Mouse (Mus musculus) cerebellum, adult 2 months (tissue): Measurements from ENCODE around the gene Zdhhc17. TPM values are rescaled to one million over a fixed set of nuclear protein-coding genes. Genes with fewer than 3 reads are reported as not detected.
A peak's percentile ranks its signal among the peaks of the same experiment; 100 is the strongest.

Experiments used
- DNase-seq, 2 experiments: peaks; one replicate each; pipeline ENCODE4 v3.0.0; 2021
- H3K27ac ChIP-seq: fragments of 200-500 bp; 2 replicates; pipeline ENCODE4 v1.5.1; 2012; ENCODE audit warnings: low read length, control low read depth, inconsistent platforms; ENCODE audit not compliant: insufficient read depth
- H3K27me3 ChIP-seq: fragments of 200-500 bp; 2 replicates; pipeline ENCODE4 v1.6.1; 2012; ENCODE audit warnings: inconsistent platforms, mild to moderate bottlenecking, low read length, moderate library complexity; ENCODE audit not compliant: control insufficient read depth, insufficient read depth
- H3K4me1 ChIP-seq: fragments of 200-500 bp; 2 replicates; pipeline ENCODE4 v1.6.1; 2011; ENCODE audit warnings: low read length; ENCODE audit not compliant: control insufficient read depth, insufficient read depth
- H3K4me3 ChIP-seq: fragments of 200-500 bp; replicated peaks from 2 replicates; pipeline ENCODE3; 2011; ENCODE audit warnings: mild to moderate bottlenecking, low read depth, low read length, control low read depth; ENCODE audit not compliant: insufficient read depth
- CTCF ChIP-seq: fragments of 200-500 bp; IDR thresholded peaks from 2 replicates; pipeline ENCODE4 v1.5.1; 2011; ENCODE audit warnings: low read depth, mild to moderate bottlenecking, control low read depth, low read length, moderate library complexity, borderline replicate concordance; ENCODE audit not compliant: insufficient read depth
- POLR2A ChIP-seq: fragments of 200-500 bp; IDR thresholded peaks from 2 replicates; pipeline ENCODE4 v1.6.1; 2011; ENCODE audit warnings: low read length, control low read depth, borderline replicate concordance; ENCODE audit not compliant: insufficient read depth
- WGBS: fragments of 180-500 bp; shearing (Covaris S2); methylation state at CpG from one replicate; pipeline ENCODE4 v1.1.7; 2018; 5-methylcytosine and 5-hydroxymethylcytosine counted together
- polyA plus RNA-seq: library from polyadenylated mRNA; depleted of rRNA; stranded (reverse); fragments of >200 nt; gene quantifications from 2 replicates; pipeline ENCODE4 v1.2.3, GENCODE M21; 2012

The Zdhhc17 gene
- polyA plus RNA-seq, 1 experiment, result 112 TPM

DNA sequence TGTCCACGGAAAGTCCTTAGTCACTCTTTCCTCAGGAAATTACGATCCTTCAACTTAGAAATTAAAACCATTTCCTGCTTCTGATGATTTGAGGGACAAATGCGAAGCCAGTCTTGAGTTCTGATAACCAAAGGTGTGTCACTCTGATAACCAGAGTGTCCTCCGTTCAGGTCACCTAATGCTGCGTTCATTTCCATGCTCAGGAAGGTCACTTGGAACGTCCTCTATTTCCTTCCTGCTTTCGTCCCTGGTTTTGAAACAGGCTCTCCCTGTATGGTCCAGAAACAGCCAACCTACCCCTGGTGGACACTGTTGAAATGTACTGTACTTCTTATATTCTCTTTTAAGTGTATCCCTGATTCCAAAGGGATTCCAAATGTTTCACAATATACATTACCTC, 74.3 kb downstream of the Zdhhc17 start:
- H3K27ac ChIP-seq, result no peak overlapping the region
- WGBS, result 87% methylated on average over 7 of the region's 7 CpGs
- H3K4me3 ChIP-seq, result no peak overlapping the region
- no peaks in the 10 kb centered on the region for H3K27me3 ChIP-seq
- no peak for DNase-seq
- H3K4me1 ChIP-seq, result peaks cover 12% of the 10 kb centered on the region; the same call in 1 of the 2 replicates
- TF ChIP-seq POLR2A, result no peak

DNA sequence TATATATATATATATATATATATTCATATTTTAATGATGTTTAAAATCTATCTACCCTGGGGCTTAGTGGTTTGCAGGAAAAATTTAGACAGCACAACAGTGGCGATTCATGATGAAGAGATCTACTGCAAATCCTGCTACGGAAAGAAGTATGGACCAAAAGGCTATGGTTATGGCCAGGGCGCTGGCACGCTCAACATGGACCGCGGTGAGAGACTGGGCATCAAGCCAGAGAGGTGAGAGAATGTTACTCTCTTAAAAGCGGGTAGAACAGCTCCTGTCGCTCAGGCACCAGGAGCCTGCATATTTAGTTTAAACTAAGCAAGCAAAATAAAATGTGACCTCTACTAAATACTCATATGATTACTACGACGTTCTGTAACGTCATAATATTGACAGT, 74.9 kb downstream of the Zdhhc17 start:
- peak; percentile 47 to 66 for DNase-seq
- Histone ChIP-seq H3K27ac (no peak overlapping the region), H3K4me3 (no peak overlapping the region), H3K4me1 (peaks cover 12% of the 10 kb centered on the region; the same call in 1 of the 2 replicates), H3K27me3 (no peaks in the 10 kb centered on the region)
- 55% methylated on average over 11 of the region's 11 CpGs for WGBS
- no peak for TF ChIP-seq CTCF
- TF ChIP-seq POLR2A, result no peak

DNA sequence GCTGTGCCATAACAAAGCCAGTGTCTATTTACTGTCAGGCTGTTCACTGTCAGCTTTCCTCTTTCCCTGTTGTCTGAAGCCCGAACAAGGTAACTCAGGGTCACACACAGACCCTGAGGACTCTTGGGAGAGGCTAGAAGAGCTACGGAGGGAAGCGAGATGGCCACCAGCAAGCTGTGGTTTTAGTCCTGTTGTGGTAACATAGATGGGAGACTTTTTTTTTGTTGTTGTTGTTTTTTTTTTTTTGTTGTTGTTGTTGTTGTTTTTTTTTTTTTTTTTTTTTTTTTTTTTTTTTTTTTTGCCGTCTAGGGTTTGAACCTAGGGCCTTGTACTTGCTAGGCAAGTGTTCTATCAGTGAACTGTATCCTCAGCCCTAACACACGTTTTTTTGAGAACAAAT, 76.4 kb downstream of the Zdhhc17 start:
- no peak overlapping the region for H3K27ac ChIP-seq
- TF ChIP-seq POLR2A (no peak), CTCF (no peak)
- DNase-seq, result no peak
- no peaks in the 10 kb centered on the region for H3K27me3 ChIP-seq
- whole genome bisulfite sequencing, result 90% methylated on average over 5 of the region's 5 CpGs
- H3K4me1 ChIP-seq, result peaks cover 10% of the 10 kb centered on the region
- no peak overlapping the region for H3K4me3 ChIP-seq

DNA sequence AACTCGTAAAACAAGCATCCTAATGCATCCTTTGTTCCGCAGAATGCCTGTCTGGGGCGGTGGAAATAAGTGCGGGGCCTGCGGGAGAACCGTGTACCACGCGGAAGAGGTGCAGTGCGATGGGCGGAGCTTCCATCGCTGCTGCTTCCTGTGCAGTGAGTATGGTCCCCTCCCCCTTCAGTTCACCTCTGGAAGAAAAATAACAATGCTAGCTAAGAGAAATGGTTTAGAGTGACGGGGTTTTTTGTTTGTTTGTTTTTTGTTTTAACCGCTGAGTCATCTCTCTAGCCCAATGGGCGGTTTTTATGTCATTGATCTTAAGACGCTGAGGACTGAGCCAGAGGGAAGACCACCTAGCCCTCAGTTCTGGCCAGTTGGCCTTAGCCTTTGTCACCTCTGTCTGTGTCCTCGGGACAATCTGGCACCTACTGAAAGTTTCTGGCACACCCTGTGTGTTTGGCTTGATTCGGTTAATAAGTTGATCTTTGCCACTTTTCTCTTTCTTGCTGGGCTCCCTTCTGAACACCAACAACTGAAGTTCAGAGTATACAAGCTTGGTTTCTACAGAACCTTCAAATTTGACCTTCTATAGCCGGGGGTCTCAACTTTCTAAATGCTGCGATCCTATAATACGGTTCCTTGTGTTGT, 77.9 kb downstream of the Zdhhc17 start:
- H3K27me3 ChIP-seq, result no peaks in the 10 kb centered on the region

DNA sequence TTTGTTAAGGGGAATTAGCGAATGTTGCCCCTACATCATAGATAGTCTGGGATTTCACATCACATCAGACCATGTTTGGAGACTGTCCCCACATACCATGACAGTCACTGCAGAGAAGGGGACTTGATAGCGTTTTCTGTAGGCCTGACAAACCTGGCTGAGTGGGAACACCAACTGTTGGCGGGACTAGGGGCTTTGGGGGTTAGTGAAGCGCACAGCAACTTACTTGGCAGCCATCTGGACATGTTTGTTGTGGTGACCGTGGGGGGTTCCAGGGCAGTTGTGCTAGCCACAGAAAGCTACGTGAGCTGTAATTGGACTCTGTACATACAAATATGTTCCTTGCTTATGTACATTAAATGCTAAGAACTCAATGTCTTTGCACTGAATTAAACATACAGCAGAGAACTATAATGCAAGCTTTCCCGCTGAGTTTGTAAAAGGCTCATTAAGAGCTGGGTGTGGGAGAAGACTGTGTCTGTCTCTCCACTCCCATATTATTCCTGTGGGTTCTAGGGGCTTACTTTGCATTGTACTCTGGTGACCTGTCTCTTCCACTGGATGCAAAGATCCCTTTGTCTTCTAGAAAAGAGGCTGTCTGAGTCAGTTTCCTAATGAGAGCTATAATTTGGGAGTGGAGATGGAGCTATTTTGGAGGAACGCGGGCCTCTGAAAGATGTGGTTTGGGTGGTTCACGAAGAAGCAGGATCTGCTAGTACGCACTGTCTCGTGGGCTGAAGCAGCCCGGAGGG, 78.6 kb downstream of the Zdhhc17 start:
- no peak for DNase-seq
- TF ChIP-seq POLR2A (no peak), CTCF (no peak)
- Histone ChIP-seq H3K4me3 (no peak overlapping the region), H3K27ac (no peak overlapping the region), H3K4me1 (peaks cover 9% of the 10 kb centered on the region), H3K27me3 (no peaks in the 10 kb centered on the region)
- 70% methylated on average over 13 of the region's 13 CpGs for WGBS

More for the DNA sequence above, 77.9 kb downstream of the Zdhhc17 start:
- Histone ChIP-seq H3K4me1 (peaks cover 9% of the 10 kb centered on the region), H3K27ac (no peak overlapping the region), H3K4me3 (no peak overlapping the region)
- DNase-seq, result no peak
- 71% methylated on average over 20 of the region's 20 CpGs for WGBS
- TF ChIP-seq POLR2A (no peak), CTCF (no peak)

DNA sequence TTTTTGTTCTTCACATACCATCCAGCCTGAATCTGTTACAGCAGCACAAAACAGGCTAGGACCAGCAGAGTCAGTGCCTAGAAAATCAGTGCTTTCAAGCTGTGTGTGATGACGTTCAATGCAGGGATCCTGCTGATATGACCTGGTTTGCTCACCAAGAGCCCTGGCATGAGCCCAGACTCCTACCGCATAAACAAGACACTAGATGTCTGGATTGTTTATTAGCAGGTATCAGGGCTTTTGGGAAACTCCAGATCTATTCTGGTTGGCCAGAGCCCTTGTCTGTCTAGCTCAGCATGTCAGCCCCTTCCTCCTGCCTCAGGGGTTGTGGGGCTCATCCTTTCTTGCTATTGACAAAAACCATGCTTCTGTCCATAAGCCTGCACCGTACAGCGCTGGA, 80.2 kb downstream of the Zdhhc17 start:
- no peak for TF ChIP-seq POLR2A
- no peak for TF ChIP-seq CTCF
- WGBS, result 29% methylated on average over 4 of the region's 4 CpGs
- no peak overlapping the region for H3K4me3 ChIP-seq
- DNase-seq, result peak; percentile 49 to 57
- no peak overlapping the region for H3K27ac ChIP-seq
- H3K4me1 ChIP-seq, result peaks cover 9% of the 10 kb centered on the region
- H3K27me3 ChIP-seq, result no peaks in the 10 kb centered on the region

DNA sequence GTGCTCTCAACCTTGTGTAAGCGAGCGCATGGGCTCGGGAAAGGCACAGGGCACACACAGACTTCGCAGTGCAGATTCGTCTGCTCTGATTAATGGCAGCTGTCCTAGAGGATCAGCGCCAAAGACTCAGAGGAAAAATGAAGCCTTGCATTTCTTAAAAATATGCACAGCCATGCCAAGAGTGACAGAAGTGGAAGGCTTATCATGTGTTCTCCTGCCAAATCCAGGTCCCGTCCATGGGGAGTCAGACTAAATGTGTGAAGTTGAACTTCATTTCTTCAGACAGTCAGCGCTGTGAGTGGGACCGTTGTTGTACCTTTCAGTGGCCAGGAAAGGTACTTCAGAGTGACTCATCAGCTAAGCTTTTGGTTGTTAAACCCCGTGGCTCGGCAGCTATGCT, 82.4 kb downstream of the Zdhhc17 start:
- Histone ChIP-seq H3K4me3 (no peak overlapping the region), H3K4me1 (peaks cover 9% of the 10 kb centered on the region), H3K27me3 (no peaks in the 10 kb centered on the region), H3K27ac (no peak overlapping the region)
- 13% methylated on average over 11 of the region's 11 CpGs for WGBS
- TF ChIP-seq POLR2A (no peak), CTCF (0 out of 2 replicates have a peak, but pooled peaks have one; percentile 12)
- DNase-seq, result peak; percentile 57 to 75

DNA sequence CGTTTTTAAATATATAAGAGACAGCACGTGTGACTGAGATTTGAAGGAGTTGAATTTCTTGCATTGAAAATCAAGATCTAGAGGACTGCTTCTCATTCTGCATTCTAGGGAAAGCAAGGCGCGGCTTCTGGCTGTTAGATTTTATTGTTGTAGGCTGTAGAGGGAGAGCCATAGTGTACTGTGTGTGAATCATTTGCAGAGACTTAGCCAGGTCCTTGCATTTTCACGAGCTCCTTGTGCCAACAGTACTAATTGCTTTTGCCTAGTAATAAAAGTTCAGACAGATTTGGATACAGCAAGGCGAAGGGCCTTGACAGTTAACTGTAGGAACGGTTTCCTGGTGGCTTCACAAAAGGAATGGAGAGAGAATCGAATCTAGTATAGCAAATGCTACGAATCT, 87.3 kb downstream of the Zdhhc17 start:
- Histone ChIP-seq H3K4me1 (no peaks in the 10 kb centered on the region), H3K4me3 (no peak overlapping the region), H3K27ac (no peak overlapping the region), H3K27me3 (no peaks in the 10 kb centered on the region)
- TF ChIP-seq POLR2A (no peak), CTCF (no peak)
- WGBS, result 74% methylated on average over 9 of the region's 9 CpGs
- no peak for DNase-seq
